ENCODE assay signal across 9 mouse cellular contexts in the genomic region with DNA sequence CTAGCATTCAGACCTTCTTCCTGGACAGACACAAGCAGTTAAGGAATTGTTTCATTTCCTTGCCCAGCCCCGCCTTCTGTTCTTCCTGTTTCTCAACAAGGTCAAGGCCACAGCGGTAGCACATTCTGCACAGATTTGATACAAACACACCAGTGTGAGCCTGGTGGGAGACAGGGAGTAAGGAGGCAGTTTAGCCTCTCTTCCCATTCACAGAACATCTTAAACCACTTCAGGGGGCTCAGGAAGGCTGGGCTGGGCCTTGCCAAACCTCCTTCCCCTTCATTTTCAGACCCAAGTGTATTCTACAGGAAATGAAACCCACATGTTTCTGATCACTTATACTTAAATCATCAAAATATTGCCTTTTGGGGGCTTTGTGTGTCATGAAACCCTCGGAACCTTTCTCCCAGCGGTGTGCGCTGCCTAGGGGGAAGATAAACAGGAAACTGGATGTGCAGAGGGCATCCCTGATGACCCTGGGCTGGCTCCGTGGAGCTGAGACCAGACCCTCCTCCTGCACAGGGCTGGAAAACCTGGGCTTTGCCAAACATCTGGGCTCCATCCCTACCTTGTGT.
DNase-seq lines count a peak whose midpoint lies in the region; ATAC-seq lines count a peak whose summit lies in the region.
"Had no signal": no experiment of that assay in that cellular context is flagged by ENCODE, and none has a peak within 500 bp of the region (broad histone marks: within the 10 kb centered on the region; RNA-seq: fewer than 3 reads in every experiment).

No protein-coding gene starts in this region.

- no peaks in the 10 kb centered on the region for H3K36me3 ChIP-seq in liver, embryonic 12.5 days
- H3K36me3 ChIP-seq in embryonic facial prominence, embryonic 15.5 days = no peaks in the 10 kb centered on the region

- H3K27ac ChIP-seq in liver, embryonic 12.5 days = no peak overlapping the region
- 0 out of 2 replicates have a peak overlapping the region, but pooled peaks have one; percentile 22 for H3K27ac ChIP-seq in embryonic facial prominence, embryonic 15.5 days (replicated peaks)

- 39% methylated on average over 6 of the region's 6 CpGs for WGBS in liver, embryonic 12.5 days (ENCODE audit: insufficient replicate concordance)
- WGBS in embryonic facial prominence, embryonic 15.5 days = 17% methylated on average over 6 of the region's 6 CpGs

- H3K4me2 ChIP-seq in liver, embryonic 12.5 days = no peak overlapping the region
- 0 out of 2 replicates have a peak overlapping the region, but pooled peaks have one; percentile 25 for H3K4me2 ChIP-seq in embryonic facial prominence, embryonic 15.5 days (replicated peaks)

- no peak overlapping the region for H3K4me3 ChIP-seq in liver, embryonic 12.5 days
- H3K4me3 ChIP-seq in embryonic facial prominence, embryonic 15.5 days (replicated peaks) = no peak overlapping the region

- no peaks in the 10 kb centered on the region for H3K27me3 ChIP-seq in liver, embryonic 12.5 days (replicated peaks)
- peaks cover 12% of the 10 kb centered on the region; the same call in 1 of the 2 replicates for H3K27me3 ChIP-seq in embryonic facial prominence, embryonic 15.5 days

- no peak overlapping the region for H3K9ac ChIP-seq in liver, embryonic 12.5 days
- H3K9ac ChIP-seq in embryonic facial prominence, embryonic 15.5 days = no peak overlapping the region

- no peak for ATAC-seq in liver, embryonic 12.5 days
- ATAC-seq in embryonic facial prominence, embryonic 15.5 days (ENCODE audit: insufficient number of reproducible peaks, low FRiP score, low TSS enrichment, low read depth) = peak; percentile 76
- no peak for ATAC-seq in activated CD4-positive, CD25-positive, alpha-beta regulatory T cell, adult 4 months

- no peaks in the 10 kb centered on the region for H3K9me3 ChIP-seq in liver, embryonic 12.5 days (replicated peaks)
- H3K9me3 ChIP-seq in embryonic facial prominence, embryonic 15.5 days (replicated peaks) = no peaks in the 10 kb centered on the region

- H3K4me1 ChIP-seq in liver, embryonic 12.5 days = no peaks in the 10 kb centered on the region
- H3K4me1 ChIP-seq in embryonic facial prominence, embryonic 15.5 days = peaks cover 18% of the 10 kb centered on the region

- DNase-seq in liver = peak; percentile 9
- DNase-seq in kidney, postnatal 14 days = peak; percentile 54
- DNase-seq in skeletal muscle tissue, adult 2 months (ENCODE audit: low read depth, low spot score) = peak; percentile 24
- no peak for DNase-seq in layer of hippocampus, postnatal 25 days (ENCODE audit: extremely low spot score in 1 of 2, low spot score in 1 of 2)
- no peak for DNase-seq in frontal cortex, postnatal 10 days (ENCODE audit: low spot score in 2 of 2)
- DNase-seq: cerebellum, postnatal 10 days had no signal

Comparison
In these comparisons a context has a peak if more than half of its experiments do, and no peak if none do; other contexts are left out.
1. DNase-seq: peak in liver (single experiment), kidney, postnatal 14 days (single experiment) and skeletal muscle tissue, adult 2 months (single experiment); none in layer of hippocampus, postnatal 25 days (0 of 2) and frontal cortex, postnatal 10 days (0 of 2).